Mouse (Mus musculus) CH12.LX (cell line): ENCODE data around the gene Rps6ka1.

Experiments
- CTCF ChIP-seq, 2 experiments: IDR thresholded peaks in 1 of 2; conservative IDR thresholded peaks in 1 of 2; 2 replicates each; pipeline ENCODE4 v1.5.1; 2011 to 2012; ENCODE audit warnings: low read depth in 2 of 2, low read length in 2 of 2, improper control_type of control experiment in 1 of 2, inconsistent platforms in 1 of 2, mild to moderate bottlenecking in 1 of 2, moderate library complexity in 1 of 2
- EP300 ChIP-seq: IDR thresholded peaks from 2 replicates; pipeline ENCODE4 v1.6.1; 2011; ENCODE audit warnings: low read length, improper control_type of control experiment
- MYC ChIP-seq: IDR thresholded peaks from 2 replicates; pipeline ENCODE4 v1.6.1; 2011; ENCODE audit warnings: low read depth, mild to moderate bottlenecking, improper control_type of control experiment, low read length
- POLR2A ChIP-seq: IDR thresholded peaks from 2 replicates; pipeline ENCODE4 v1.6.1; 2011; ENCODE audit warnings: low read depth, mild to moderate bottlenecking, improper control_type of control experiment, low read length
- SIN3A ChIP-seq: IDR thresholded peaks from 2 replicates; pipeline ENCODE4 v1.6.1; 2012; ENCODE audit warnings: low read length, improper control_type of control experiment, inconsistent platforms
- TCF12 ChIP-seq: IDR thresholded peaks from 2 replicates; pipeline ENCODE4 v1.6.1; 2014; ENCODE audit warnings: low read depth, mild to moderate bottlenecking, inconsistent platforms, low read length, improper control_type of control experiment
- ZKSCAN1 ChIP-seq: IDR thresholded peaks from 2 replicates; pipeline ENCODE4 v1.6.1; 2012; ENCODE audit warnings: low read depth, inconsistent platforms, low read length, improper control_type of control experiment, borderline replicate concordance

GRCm38 (mm10) chr4:133827354-133827753, 60.2 kb downstream of the Rps6ka1 start:
- TF ChIP-seq EP300 (no peak), ZKSCAN1 (no peak), TCF12 (no peak), CTCF (conservative IDR thresholded peaks at IDR 0.05 in 1 of 2, IDR thresholded peaks at IDR 0.05 in 1 of 2; ENCODE audit: low read depth in 2 of 2, low read length in 2 of 2) (no peak), POLR2A (no peak), MYC (no peak), SIN3A (no peak)
